Mouse (Mus musculus) layer of hippocampus, postnatal 36 days (tissue): ENCODE measurements at regions not wholly inside any gene's neighbourhood (a gene's known extent, or its start where the extent isn't known, plus 50 kb on each side); places are given as distances from the start of the nearest gene placed in this dataset.

Experiments
- DNase-seq, 2 experiments: peaks; one replicate each; pipeline ENCODE4 v3.0.0; 2022

DNA sequence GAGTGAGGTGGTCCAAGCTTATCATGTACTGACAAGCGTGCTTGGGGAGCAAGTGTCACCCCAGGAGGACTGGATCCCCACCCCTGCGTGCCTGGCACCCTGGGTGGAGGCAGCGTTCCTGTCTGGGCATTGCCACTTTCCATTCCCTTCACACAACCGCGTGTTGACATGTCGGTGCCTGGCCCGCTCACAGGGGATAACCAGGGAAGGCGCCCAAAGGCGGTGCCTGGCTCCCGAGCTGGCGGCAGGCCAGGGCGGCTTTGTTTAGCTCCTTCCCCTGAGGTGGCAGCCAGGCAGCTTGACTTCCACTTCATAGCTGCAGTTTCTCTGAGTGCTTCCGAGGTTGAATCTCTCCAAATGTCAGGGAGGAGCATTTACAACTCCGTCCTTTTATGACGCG, 318.7 kb upstream of the 4930535I16Rik start:
- peak in 1 of 2 experiments; percentile 19 for DNase-seq

- peak; percentile 73 for DNase-seq
Observed at GRCm38 (mm10) chr4:124228537-124228936, 310.7 kb upstream of the 4930535I16Rik start.

- no peak for DNase-seq
Observed at GRCm38 (mm10) chr4:124223646-124224500, 306.1 kb upstream of the 4930535I16Rik start.

DNA sequence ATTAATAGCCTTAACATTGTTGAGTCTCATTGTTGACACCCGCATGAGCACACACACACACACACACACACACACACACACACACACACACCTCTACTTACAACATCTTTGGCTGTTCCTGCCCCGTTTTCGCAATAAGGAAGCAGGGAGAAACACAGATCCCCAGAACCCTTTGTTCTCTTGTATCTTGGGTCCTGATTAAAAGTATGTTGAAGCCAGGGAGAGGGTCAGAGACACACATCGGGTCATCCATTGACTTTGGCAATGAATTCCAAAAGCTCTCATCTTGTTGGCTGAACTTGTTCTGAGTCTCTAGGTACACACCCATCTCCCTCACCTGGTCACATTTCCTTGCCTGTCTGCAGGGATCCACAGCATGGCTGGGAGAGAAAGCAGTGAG, 303.9 kb upstream of the 4930535I16Rik start:
- no peak for DNase-seq

DNA sequence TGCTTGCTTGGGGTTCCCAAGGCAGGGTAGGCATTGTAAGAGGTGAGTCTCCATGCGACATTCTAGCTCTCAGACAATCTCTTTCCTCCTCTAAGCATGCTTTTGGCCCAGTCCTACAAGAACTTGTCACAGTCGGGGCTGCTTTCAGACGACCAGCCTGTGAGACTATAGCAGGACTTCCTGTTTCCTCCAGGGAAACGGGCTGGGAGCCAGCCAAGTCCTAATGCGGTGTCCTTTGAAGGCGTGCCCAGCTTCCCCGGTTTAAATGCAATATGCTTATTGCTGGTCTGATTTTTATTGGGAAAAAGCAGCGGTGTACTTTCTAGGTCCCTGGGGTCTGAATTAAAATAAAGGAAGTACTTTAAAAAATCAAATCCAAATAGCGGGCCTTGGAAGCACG, 299.4 kb upstream of the 4930535I16Rik start:
- DNase-seq = peak in 1 of 2 experiments; percentile 24

DNA sequence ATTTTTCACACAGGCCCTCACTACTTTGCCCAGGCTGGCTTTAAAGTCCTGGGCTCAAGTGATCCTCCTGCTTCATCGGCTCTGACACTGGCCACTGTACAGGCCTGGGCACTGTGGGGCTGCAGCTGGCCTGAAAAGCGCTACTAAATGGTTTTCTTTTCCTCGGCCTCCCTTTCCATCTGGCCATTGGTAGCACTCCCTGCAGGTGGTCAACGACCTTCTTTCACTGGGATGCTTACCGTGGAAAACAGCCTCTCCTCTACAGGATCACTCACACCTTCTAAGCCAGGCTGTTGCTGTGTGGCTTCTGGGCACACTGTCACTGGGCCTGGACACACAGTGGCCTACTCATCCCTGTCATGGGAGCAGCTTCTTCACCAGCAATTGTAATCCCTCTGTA, 298.5 kb upstream of the 4930535I16Rik start:
- no peak for DNase-seq

GRCm38 (mm10) chr4:124215077-124215476, 297.3 kb upstream of the 4930535I16Rik start:
- no peak for DNase-seq

DNA sequence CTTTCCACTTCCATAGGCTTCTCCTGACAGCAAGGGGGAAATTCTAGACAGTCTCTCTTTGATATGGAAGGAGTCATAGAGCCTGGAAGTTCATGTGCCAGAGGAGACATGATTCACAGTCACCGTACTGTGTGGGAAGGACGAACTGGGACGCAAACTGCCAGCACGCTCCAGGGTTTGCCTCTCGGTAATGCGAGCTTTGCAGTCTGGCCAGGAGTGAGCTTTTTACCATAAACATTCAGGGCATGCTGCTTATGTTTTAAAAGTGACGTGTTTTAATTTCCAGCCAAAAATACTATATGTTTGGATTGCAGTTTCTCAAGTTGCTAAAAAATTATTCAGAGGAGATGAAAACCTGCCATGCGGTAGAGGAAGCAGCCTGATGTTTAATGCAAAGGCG, 292.3 kb upstream of the 4930535I16Rik start:
- peak in 1 of 2 experiments; percentile 20 for DNase-seq

DNA sequence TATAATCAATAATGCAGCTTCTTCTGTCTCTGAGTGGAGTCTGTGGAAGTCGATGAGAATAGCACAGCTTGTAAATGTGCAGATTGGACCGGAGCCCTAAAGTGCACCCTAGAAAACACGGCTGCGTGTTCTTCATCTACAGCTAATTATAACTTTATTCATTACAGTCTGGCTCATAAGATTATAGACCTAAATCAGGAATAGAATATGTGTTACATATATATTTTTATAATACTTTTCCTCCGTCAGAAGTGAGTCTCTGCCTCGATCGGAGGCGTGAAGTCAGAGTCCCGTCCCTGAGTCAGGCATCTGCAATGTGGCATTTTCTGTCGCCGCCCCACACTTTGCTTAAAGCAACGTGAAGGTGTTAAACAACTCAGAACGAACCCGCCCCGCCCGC, 288.7 kb upstream of the 4930535I16Rik start:
- DNase-seq = no peak

DNA sequence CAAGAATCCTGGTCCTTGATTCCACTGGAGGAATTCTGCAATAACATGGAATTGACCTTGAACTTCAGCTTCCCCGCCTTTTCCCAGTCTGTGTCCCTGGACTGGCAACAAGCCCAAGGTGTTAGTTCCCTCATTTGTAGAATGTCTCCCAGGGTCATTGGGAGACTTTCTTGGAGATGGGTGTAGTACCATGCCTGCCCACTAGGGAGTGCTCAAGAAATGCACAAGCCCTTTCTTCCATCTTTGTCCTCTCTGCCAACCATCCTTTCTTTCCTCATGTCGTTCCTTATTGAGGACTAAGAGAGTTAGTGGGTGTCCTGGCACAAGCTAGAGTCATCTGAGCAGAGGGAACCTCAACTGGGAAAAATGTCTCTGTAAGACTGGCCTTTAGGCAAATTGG, 285.9 kb upstream of the 4930535I16Rik start:
- no peak for DNase-seq

- DNase-seq = no peak
Observed at GRCm38 (mm10) chr4:124199884-124200844, 282.3 kb upstream of the 4930535I16Rik start.

GRCm38 (mm10) chr4:124198832-124199231, 281.0 kb upstream of the 4930535I16Rik start:
- no peak for DNase-seq

DNA sequence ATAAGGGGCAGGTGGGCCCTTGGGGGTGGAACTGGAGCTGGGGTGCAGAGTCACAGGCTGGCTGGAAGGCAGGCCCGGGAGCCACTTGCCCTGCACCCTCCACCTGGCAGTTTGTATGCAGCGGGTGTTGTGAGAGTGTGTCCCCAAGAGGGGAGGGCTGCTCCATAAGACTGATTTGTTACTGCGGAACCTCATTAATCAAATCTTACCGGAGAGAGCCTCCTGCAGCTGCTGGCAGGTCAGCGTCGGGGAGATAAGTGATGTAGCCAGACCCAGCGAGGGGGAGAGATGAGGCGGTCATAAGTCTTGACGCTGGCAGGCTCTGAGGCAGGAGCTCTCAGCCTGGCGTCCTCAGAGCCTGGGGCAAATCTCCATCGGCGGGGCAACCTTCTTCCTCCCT, 278.9 kb upstream of the 4930535I16Rik start:
- DNase-seq = no peak

DNA sequence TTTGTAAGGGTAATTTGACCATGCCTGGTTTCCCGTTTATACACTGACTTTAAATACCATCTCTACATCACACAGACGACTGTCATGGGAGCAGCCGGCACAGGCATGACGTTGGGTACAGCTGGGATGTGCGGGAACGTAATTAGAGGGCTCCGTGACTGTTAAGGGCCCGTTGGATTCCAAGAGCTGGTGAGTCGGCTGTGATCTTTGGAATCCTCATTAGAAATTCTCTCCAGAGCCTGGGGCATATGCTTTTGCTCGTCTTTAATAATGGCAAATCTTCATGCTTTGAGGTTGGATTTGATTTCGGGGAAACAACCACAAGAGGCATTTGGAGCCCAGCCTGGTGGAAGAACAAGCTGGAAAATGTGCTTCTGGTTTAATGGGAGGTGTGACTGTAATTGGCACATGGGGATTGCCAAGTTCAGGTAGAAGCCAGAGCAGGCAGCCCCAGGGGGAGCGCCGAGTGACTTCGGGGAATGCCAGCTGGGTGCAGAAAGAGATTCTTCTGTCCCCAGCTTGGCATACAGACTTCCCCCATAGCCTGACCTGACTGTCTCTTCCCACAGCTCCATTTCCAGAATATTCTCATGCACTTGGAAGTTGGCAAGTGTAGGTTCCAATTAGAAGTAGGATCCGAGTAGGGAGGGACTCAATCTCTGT, 275.4 kb upstream of the 4930535I16Rik start:
- no peak for DNase-seq

DNA sequence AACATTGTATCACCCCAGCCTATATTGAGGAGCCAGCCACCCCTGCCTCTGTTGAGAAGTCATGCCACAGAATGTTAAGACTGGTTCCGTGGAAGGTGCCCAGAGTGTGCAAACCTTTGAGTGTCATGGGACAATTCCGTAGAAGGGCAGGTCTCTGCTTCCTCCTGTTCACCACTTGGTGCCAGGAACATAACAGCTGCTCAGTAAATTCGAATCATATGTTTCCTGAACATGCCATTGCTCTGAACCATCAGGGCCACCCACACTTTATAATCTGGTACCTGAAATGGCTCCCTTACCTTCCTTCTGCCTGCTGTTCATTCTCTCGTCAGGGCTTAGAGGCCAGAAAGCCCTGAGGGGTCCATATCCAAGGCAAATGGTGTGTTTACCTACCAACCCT, 273.0 kb upstream of the 4930535I16Rik start:
- DNase-seq = no peak

DNA sequence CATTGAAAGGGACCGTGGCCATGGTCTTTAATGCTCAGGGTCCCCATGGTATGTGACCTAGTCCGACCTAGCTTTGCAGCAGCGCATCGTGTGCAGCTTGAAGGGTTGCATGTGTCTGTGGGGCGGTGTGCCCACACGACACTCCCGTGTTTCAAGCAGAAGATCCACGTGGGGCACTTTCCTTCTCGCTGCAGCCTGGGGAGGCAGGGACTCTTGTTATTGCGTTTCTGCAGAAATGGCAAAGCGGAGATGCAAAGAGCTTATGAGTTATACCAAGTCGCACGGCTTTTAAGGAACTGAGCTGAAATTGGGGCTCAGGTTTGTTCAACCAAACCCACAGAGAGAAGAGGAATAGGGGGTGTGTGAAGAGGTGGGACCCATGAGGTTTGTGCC, 272.2 kb upstream of the 4930535I16Rik start:
- no peak for DNase-seq

DNA sequence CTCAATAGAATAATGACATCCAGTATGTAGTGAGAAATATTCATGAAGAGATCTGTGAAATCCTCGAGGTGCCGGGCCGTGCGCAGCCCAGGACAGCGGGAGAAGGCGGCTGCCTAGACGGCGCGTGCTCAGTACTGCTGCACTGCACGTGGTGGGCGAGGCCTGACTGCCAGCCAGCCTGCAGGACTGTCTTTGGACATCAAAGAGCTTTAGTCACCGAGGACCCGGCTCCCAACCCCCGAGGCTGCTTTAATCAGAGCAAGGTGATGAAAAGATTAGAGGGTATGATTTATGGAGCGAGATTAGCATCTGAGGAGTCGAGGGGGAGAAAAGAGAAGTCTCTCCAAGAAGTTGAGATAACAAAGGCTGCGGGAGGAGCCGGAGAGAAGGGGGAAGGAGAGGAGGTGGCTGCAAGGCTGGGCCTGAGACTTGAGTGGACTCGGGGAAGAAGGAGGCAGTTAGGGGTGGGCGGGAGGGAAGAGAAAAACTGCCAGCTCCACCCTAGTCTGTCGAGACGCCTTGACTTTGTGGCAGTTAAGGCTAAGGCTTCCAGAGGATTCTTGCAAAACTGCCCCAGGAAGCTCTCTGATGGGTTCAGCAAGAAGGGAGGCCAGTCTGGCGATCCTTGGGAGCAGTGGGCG, 271.6 kb upstream of the 4930535I16Rik start:
- DNase-seq = no peak

GRCm38 (mm10) chr4:124187108-124187507, 269.3 kb upstream of the 4930535I16Rik start:
- no peak for DNase-seq

DNA sequence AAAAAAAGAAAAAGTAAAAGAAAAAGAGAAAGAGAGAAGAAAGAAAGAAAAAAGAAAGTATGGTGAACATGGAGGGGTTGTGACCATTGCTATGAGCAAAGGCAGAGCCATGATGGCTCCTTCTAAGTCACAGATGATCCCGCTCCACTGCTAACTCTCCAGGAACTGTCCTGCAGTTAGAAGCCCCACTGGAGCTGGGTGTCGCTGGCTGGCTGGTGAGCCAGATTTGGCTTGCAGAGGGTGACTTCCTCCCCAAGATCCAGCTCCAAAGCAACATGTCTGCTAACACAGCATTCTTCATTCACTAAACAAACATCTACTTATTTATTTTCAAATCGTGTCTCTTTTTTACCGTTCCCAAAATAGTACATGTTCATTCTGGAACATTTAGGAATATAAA, 263.5 kb upstream of the 4930535I16Rik start:
- DNase-seq = no peak

- DNase-seq = no peak
Observed at GRCm38 (mm10) chr4:124178401-124179018, 260.7 kb upstream of the 4930535I16Rik start.

DNA sequence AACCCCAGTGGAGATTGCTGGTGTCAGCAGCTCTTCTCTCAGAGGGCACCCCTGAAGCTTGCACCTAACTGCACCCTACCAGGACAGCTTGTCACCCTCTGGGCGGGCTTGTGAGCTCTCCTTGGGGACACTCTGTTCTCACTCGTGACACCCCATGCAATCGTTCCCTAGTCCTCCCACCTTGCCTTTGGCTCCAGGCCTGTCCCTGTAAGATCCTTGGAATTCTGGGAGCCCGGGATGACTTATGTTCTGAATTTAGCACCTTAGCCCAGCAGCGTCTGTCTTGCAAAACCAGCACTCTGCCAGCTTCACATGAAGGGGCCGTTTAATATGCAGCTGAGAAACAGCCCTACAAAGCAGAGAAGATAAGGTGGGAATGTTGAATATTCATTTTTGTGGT, 257.7 kb upstream of the 4930535I16Rik start:
- no peak for DNase-seq

DNA sequence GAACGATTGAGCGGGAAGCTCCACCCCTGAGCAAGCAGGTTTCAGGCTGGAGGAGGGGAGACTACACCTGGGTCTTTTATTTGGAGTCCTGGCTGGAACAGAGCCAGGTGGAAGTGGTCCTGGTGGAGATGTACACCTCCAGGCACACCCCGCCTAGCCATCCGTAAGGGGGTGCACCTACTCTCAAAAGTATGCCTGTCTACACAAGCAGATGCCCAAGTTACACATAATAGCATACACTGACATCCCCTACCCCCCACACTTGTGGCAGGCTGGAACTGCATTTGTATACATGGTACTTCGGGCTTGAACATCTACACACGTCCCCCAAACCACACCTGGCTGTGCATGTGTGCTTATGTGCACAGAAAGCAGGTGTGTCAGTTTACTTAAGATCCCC, 236.8 kb upstream of the 4930535I16Rik start:
- no peak for DNase-seq
